Mouse (Mus musculus): Measurements from ENCODE around the gene Lasp1.

DNA sequence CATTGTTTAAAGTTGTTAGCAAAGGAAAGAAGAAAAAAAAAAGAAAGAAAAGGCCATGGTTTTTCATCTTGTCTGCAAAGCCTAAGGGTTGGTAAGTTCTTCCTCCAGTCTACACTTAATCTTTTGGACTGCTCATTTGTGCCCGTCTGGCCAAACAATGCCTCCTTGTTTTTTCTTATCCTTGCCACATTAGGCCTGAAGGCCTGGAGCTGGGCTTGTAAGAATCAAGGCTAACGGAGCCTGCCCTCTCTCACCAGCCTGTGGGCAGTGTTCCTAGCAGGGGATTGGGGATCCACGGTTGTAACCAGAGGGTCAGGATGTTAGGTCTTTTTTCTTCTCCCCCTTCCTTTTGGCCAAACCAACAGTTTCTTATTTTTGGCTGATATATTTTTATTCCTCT lies 12.2 kb downstream of the Lasp1 start:
- TF ChIP-seq CTCF (IDR thresholded peaks at IDR 0.05; ENCODE audit: extremely low read depth, insufficient read depth, insufficient read length, insufficient replicate concordance) (no peak), POLR2A (IDR thresholded peaks at IDR 0.05; ENCODE audit: low read depth, low read length) (no peak)

Measured in spleen, adult 2 months (tissue).